Mouse (Mus musculus): ENCODE results near the gene Olfr573-ps1.

The Olfr573-ps1 gene

DNA sequence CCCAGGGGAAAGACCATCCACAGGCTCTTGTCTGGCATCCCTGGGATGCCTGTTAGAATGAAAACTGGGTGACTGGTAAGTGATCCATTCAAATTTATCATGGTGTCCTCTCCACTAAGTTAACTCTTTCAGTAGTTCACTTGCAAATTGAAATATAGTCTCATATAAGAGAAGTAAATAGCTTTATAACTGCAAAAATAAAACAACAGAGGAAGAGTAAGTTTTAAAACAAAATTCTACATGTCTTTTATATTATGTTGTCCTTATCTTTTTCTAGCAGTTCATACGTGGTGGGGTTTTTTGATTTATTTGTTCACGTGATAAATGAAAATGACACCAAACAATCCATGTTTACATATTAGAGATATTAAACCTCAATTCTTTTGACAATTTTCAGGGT is at the start of gene Olfr573-ps1:
TSS of gene Olfr573-ps1 (minus strand) at position 101 of the 400 bp plus-strand sequence.
- ATAC-seq (ENCODE audit: insufficient number of reproducible peaks, low FRiP score, low TSS enrichment): no peak

DNA sequence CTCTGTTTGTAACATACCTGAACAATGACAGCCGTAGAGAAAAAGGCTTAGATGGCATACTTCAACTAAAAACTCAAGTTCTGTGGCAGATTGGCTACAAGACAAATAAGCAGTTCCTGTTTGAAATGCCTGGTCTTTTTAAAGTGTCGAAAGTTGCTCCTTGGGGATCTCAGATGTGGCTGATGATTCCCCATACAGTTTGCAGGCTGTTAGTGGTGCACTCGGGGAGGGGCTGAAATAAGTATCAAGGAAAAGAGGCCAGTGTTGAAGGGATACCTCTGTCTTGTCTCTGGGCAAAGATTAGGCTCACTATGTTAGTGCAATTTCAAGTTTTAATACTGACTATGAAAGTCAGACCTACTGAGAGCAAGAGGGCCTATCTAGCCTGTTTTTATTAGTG is 46.8 kb upstream of the Olfr573-ps1 start, which contains the start of gene Olfr578:
TSS of gene Olfr578 (minus strand) at position 101 of the 400 bp plus-strand sequence.
- no peak for ATAC-seq (ENCODE audit: insufficient number of reproducible peaks, low FRiP score, low TSS enrichment)

DNA sequence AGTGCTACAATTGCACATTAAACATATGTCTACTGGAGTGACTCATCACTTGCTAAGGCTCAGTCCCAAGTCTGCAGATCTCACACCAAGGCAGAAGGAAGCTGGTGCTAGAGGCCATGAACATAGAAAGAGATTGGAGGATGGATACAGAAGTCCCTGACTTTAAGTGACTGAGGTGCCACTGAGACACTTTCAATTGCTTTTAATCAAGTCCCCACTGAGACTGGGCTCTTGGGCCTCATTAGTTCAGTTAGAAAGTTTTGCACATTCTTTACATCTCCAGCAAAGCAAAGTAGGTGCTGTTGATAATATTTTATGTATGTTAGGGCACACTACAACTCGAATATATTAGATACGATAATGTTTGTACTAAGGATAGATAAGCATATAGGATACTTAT is 33.5 kb upstream of the Olfr573-ps1 start, which contains the start of gene Olfr577:
TSS of gene Olfr577 (minus strand) at position 101 of the 400 bp plus-strand sequence.
- ATAC-seq (ENCODE audit: insufficient number of reproducible peaks, low FRiP score, low TSS enrichment): no peak

DNA sequence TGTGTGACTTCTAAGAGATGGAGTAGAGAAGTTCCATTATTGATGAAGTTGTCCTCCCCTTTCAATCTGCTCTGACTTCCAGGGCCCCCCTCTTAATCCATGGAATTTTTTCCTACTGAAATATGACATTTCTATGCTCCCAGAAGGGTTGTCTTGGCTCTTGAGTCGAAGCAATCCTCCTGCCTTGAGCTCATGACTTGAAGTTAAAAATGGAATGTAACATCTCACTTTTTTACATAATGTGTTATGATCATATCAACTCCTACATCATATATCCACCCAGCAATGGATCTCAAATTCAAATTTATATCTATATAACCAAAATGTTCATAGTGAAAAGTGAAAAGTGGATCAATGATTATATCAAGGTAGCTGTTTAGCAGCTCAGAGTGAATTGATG is 32.0 kb upstream of the Olfr573-ps1 start:
- no peak for ATAC-seq (ENCODE audit: insufficient number of reproducible peaks, low FRiP score, low TSS enrichment)

DNA sequence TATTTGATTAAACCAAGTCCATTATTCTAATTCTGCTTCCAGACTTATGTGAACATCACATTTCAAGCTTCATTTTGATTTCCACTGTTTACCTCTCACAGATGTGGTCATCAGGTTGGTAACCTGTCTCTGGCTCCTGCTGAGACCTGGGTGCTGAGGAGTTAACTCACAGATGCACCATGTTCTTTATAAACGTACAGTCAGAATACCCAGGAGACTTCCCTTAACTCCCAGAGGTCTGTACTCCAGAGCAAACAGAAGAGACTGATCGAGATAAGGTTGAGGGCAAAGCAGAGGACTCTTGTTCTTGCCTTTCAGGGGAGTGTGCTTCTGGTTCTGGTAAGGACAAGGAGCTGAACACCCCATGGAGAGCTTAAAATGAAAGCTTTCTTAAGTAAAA is 20.0 kb upstream of the Olfr573-ps1 start, which contains the start of gene Olfr576:
TSS of gene Olfr576 (plus strand) at position 301 of the 400 bp plus-strand sequence.
- no peak for ATAC-seq (ENCODE audit: insufficient number of reproducible peaks, low FRiP score, low TSS enrichment)

DNA sequence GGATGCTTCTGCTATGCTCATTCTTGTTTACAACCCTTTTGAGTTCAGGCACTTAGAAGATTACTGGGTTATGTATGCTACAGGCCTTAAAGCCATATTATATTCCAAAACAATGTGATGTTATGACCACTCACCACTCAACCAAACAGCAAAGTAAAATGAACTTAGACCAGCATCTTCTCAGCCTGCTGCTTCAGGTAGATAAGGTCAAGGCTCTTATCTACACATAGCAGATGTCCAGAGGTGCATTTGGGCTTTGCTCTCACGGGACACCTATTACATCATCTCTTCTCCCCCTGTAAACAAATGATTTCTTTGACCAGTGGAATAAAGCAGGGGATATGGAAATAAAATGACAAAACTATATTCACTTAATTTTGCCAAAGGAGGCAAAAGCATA is 16.2 kb upstream of the Olfr573-ps1 start, which contains the start of gene Olfr575:
TSS of gene Olfr575 (minus strand) at position 183 of the 400 bp plus-strand sequence.
- no peak for ATAC-seq (ENCODE audit: insufficient number of reproducible peaks, low FRiP score, low TSS enrichment)

DNA sequence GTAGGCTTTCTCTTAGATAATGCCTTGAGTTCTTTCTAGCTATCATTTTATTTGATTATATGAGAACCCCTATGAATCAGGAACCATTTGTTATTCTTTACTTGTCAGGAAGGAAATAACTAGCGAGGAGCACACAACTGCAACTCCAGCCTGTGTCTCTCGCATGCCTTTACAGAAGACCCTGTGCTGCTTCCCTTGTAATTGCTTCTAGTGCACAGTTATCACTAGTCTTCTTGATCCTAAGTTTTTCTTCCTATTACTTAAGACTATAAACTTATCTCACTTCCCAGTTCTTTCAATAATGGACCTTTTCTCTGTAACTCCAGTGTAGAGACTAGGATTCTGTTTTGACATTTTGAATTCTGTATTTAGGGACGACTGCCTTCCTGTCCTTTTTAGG is 15.8 kb upstream of the Olfr573-ps1 start:
- ATAC-seq (ENCODE audit: insufficient number of reproducible peaks, low FRiP score, low TSS enrichment): no peak

DNA sequence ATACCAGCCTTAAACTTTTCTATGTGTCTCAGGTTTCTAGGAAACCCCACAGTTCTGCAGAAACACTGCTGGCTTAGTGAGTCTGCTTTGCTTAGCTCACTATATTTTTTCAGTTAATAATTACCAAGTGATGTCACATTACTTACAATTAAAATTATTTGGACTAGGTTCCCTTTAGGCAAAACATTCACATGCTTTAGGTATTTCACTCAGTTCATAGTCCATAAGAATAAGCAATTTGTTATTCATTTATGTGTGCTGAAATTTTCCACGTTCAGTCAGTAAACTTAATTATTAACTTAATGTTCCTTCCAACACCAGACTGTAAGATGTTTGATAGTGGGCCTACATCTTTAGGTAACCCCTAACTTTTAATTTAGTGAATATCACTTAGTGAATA is 8.4 kb upstream of the Olfr573-ps1 start:
- ATAC-seq (ENCODE audit: insufficient number of reproducible peaks, low FRiP score, low TSS enrichment): no peak

DNA sequence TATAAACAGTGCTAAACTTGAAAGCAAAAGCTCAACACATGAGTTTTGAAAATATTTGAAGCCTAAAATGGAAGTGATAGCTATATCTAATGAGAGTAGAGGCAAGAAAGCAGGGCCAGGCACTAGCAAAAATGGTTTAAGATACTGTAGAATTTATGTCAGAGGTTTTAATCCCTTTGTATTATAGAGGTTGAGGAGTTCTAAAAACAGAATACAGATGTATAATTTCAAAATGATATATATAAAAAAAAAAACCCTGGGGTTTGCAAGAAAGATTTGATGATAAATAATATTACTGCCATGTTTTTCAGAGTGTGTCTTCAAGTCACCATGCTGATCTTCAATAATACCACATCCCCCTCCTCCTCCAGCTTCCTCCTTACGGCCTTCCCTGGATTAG is 5.8 kb upstream of the Olfr573-ps1 start, which contains the start of gene Olfr574:
TSS of gene Olfr574 (plus strand) at position 301 of the 400 bp plus-strand sequence.
- ATAC-seq (ENCODE audit: insufficient number of reproducible peaks, low FRiP score, low TSS enrichment): no peak

DNA sequence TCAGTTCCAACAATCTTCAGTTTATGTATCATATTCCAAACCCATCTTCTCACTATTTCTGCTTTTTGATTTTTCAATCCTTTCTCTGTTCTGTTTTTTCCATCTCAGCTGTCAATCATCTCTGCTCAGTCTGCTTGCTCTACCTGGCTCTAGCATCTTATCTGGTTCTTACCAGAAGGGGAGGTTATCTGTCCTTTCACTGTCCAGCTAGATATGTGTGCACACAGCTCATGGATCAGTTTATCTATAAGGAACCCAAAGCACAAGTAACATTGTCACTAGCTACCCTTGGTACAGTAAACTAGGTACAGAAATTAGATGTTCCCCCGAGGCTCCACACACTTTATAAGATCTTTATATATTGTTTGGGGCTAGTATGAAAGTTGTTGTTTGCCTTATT is 1.0 kb upstream of the Olfr573-ps1 start:
- ATAC-seq (ENCODE audit: insufficient number of reproducible peaks, low FRiP score, low TSS enrichment): no peak

DNA sequence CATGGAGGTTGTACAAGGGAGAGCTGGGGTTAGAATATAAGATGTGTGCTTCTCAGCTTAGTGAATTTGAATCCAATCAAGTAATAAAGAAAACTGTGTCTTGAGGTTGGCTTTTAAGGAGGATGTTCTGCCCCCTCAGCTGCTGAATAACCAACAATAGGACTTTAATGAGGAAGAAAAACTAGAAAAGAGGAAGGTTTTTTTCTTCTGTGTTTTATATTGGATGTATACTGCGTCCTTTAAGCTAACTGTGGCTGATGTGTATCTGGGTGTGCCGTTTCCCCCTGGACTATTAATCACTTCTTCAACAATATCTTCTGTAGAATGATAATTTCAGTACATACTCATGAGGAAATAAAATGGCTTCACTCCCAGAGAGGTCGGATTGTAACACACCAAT is 15.3 kb downstream of the Olfr573-ps1 start:
- ATAC-seq (ENCODE audit: insufficient number of reproducible peaks, low FRiP score, low TSS enrichment): no peak

DNA sequence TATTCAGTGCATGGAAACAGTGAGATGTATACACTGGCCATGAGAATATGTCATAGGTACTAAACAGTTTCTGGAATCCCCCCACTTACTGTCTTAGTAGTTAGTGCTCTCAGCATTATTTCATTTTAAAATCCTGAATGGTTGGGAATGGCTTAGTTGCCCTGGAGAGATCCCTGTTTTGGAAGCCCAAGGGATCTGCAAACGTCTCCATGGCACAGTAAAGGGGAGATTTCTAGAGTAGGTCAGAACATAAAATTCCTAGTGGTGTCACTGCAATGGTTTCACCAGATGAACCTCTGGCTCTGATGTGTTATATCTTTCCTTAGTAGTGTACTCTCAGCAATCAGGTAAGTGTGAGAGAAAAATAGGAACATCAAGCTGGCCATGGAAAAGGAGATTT is 18.3 kb downstream of the Olfr573-ps1 start, which contains the start of gene Olfr572:
TSS of gene Olfr572 (plus strand) at position 301 of the 400 bp plus-strand sequence.
- no peak for ATAC-seq (ENCODE audit: insufficient number of reproducible peaks, low FRiP score, low TSS enrichment)

DNA sequence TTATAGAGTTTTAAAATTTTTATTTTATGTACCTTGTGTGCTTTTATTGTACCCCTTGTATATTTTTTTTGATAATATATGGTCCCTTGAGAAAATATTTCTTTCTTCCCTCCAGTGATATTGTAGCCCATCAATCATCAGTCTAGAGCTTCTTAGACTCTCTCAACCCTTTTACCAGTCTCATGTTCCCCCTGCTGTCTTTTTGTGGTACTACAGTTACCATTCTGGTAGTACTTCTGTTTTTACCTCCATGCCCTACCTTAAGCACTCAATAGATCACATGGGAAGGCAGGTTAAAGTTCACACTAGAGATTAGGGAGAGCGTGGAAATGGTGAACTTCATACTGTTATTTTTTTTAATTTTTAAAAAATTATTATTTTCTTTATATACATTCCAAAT is 22.7 kb downstream of the Olfr573-ps1 start:
- ATAC-seq (ENCODE audit: insufficient number of reproducible peaks, low FRiP score, low TSS enrichment): no peak

DNA sequence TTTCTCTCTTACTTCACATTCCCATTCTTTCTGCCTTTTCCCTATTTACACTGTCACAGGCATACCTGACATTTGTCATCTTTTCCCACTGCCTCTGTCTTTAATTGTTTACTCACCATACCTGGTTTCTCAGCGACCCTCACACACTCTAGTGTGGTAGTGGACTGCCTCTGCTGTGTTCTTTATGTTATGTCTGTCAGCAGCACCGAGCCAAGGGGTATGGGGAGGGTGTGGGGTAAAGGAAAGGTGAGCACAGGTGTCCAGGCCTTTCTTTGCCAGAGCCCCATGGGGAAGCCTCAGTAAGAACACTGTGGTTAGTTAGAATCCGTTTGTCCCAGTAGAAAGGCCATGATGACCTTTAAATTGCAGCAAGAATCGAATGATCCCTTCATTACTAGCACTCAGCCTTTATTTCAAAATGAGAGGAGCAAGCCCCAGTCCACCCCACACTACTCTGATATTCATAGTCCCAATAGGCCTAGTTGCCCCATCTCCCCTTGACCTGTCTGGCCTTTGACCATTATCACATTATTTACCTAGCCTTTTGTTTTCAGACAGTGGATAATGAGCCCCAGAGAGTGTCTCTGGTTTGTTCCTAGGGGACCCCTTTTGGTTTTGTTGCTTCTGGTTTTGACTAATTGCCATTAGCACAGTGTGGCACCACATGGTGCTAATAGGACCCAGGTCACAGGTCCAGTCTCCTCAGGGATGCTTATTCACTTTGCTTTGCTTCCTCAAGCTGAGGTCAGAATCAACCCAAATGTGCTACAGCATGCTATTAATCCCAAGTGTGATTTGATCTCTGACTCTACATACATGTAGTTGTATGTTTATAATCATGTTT is 25.1 kb downstream of the Olfr573-ps1 start, which contains the start of gene Olfr571:
TSS of gene Olfr571 (minus strand) at position 505 of the 844 bp plus-strand sequence.
- no peak for ATAC-seq (ENCODE audit: insufficient number of reproducible peaks, low FRiP score, low TSS enrichment)

DNA sequence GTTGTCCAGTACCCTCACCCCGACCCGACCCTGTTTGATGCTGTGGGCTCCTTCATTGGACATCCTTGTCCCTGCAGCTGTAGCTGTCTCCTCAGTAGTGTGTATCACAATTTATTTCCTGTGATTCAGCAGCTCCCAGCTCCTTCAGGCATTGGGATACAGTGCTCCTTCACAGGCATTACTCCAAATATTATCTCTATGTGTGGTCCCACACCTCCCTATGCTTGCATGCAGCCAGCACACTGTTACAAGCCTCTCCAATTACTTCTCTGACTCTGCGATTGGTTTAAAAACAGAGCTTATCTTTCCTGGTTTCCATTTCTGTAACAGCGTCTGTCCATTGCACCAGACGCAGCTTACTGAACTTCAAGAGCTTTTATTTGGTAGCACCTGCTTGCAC is 26.0 kb downstream of the Olfr573-ps1 start:
- no peak for ATAC-seq (ENCODE audit: insufficient number of reproducible peaks, low FRiP score, low TSS enrichment)

DNA sequence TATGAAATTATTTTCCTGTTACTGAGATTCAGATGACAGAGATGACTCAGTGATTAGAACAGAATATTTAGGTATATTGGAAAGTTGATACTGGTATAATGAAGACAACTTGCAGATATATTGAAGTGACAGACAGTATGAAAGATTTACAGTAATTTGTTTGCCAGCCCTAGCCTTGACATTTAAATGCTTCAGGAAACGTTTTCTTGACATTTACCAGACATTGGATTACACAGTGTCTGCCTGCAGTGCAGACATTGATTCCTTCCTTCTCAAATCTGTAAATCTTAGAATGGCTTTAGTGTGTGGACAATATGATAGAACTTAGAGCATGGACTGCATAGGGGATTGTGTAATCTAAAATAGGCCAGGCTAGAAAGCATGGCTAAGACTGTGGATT is 27.1 kb downstream of the Olfr573-ps1 start:
- ATAC-seq (ENCODE audit: insufficient number of reproducible peaks, low FRiP score, low TSS enrichment): no peak

Measured in cerebellum, adult (tissue).